Mouse (Mus musculus) ovary, postnatal 10 days (tissue): ENCODE data around the gene Adamtsl5.
A peak's percentile ranks its signal among the peaks of the same experiment; 100 is the strongest.

Experiments
- DNase-seq: peaks from one replicate; pipeline ENCODE4 v3.0.0; 2022; ENCODE audit warnings: low spot score

Adamtsl5 gene

GRCm38 (mm10) chr10:80342749-80343424 is 5.3 kb downstream of the Adamtsl5 start:
- DNase-seq: no peak

GRCm38 (mm10) chr10:80342305-80342748 is 5.9 kb downstream of the Adamtsl5 start:
- DNase-seq: no peak

GRCm38 (mm10) chr10:80341491-80342304 is 6.5 kb downstream of the Adamtsl5 start:
- DNase-seq: no peak

- no peak for DNase-seq
These were observed 7.2 kb downstream of the Adamtsl5 start for GRCm38 (mm10) chr10:80341026-80341425.

- DNase-seq: peak; percentile 74
These were observed 8.1 kb downstream of the Adamtsl5 start for GRCm38 (mm10) chr10:80339941-80340750.

GRCm38 (mm10) chr10:80336263-80336662 is 11.9 kb downstream of the Adamtsl5 start:
- DNase-seq: no peak

GRCm38 (mm10) chr10:80332525-80332989 is 15.7 kb downstream of the Adamtsl5 start:
- no peak for DNase-seq

GRCm38 (mm10) chr10:80331636-80332524 is 16.3 kb downstream of the Adamtsl5 start:
- no peak for DNase-seq

GRCm38 (mm10) chr10:80330888-80331287 is 17.3 kb downstream of the Adamtsl5 start:
- no peak for DNase-seq

GRCm38 (mm10) chr10:80330084-80330483 is 18.1 kb downstream of the Adamtsl5 start:
- no peak for DNase-seq

- peak; percentile 94 for DNase-seq
These were observed 18.7 kb downstream of the Adamtsl5 start, which contains the start of the genes Pcsk4 and Reep6 for GRCm38 (mm10) chr10:80329273-80330081. Gene Pcsk4, minus strand, starts transcription at chr10:80329498. Gene Reep6, plus strand, starts transcription at chr10:80329953.

- DNase-seq: no peak
These were observed 23.2 kb downstream of the Adamtsl5 start for GRCm38 (mm10) chr10:80325045-80325444.

- DNase-seq: no peak
These were observed 23.8 kb downstream of the Adamtsl5 start for GRCm38 (mm10) chr10:80324120-80325037.

GRCm38 (mm10) chr10:80323261-80324119 is 24.7 kb downstream of the Adamtsl5 start:
- DNase-seq: no peak

GRCm38 (mm10) chr10:80322811-80323211 is 25.4 kb downstream of the Adamtsl5 start:
- no peak for DNase-seq

GRCm38 (mm10) chr10:80321670-80322581 is 26.3 kb downstream of the Adamtsl5 start:
- no peak for DNase-seq
